Mouse (Mus musculus): ENCODE data around the gene C030005K15Rik.

- TF ChIP-seq HCFC1 (IDR thresholded peaks at IDR 0.05; ENCODE audit: borderline replicate concordance, insufficient read depth, low read length), result no peak
- no peak for TF ChIP-seq CHD2 (IDR thresholded peaks at IDR 0.05; ENCODE audit: low read depth, low read length)
Measured at GRCm38 (mm10) chr10:97712687-97713086, 13.9 kb downstream of the C030005K15Rik start.

Measured in ES-E14 (cell line).